Mouse (Mus musculus) stomach, postnatal 0 days (tissue): Measurements from ENCODE around the gene Myl10. TPM values are rescaled to one million over a fixed set of nuclear protein-coding genes. Genes with fewer than 3 reads are reported as not detected.
"Not testable (repeated sequence)": the region's sequence is repeated elsewhere in the genome, so short reads cannot be mapped to it uniquely, and the experiment has no call there.

Source experiments
- ATAC-seq: fragments of 200-750 bp; cut with Nextera tagmentation; 2 replicates; pipeline ENCODE4 v1.8.0; 2017; ENCODE audit not compliant: low FRiP score, low TSS enrichment
- DNase-seq: peaks from one replicate; pipeline ENCODE4 v3.0.0-alpha.2; 2016; ENCODE audit warnings: low spot score
- H3K27ac ChIP-seq: fragments of 300-500 bp; sonication (generic); replicated peaks from 2 replicates; pipeline ENCODE4 v1.5.1; 2014; ENCODE audit warnings: mild to moderate bottlenecking, control low read depth
- H3K27me3 ChIP-seq: fragments of 300-500 bp; sonication (generic); 2 replicates; pipeline ENCODE4 v1.6.1; 2014; ENCODE audit warnings: low read length; ENCODE audit not compliant: control insufficient read depth, insufficient read depth
- H3K36me3 ChIP-seq: fragments of 300-500 bp; sonication (generic); 2 replicates; pipeline ENCODE4 v1.6.1; 2014; ENCODE audit warnings: low read length, mixed read lengths; ENCODE audit not compliant: control insufficient read depth, insufficient read depth
- H3K4me1 ChIP-seq: fragments of 300-500 bp; sonication (generic); replicated peaks from 2 replicates; pipeline ENCODE4 v1.6.1; 2014; ENCODE audit warnings: antibody characterized with exemption; ENCODE audit not compliant: control insufficient read depth, insufficient read depth
- H3K4me2 ChIP-seq: fragments of 300-500 bp; sonication (generic); replicated peaks from 2 replicates; pipeline ENCODE4 v1.6.1; 2014; ENCODE audit warnings: low read depth, mild to moderate bottlenecking, control low read depth, moderate library complexity
- H3K4me3 ChIP-seq: fragments of 300-500 bp; sonication (generic); 2 replicates; pipeline ENCODE4 v1.5.1; 2014; ENCODE audit warnings: low read depth, low read length, control low read depth
- H3K9ac ChIP-seq: fragments of 300-500 bp; sonication (generic); 2 replicates; pipeline ENCODE4 v1.6.1; 2014; ENCODE audit warnings: mild to moderate bottlenecking, low read length, control low read depth, mixed read lengths
- H3K9me3 ChIP-seq: fragments of 300-500 bp; sonication (generic); 2 replicates; pipeline ENCODE4 v1.6.1; 2016; ENCODE audit warnings: low read length; ENCODE audit not compliant: control insufficient read depth
- CTCF ChIP-seq: IDR thresholded peaks from 2 replicates; pipeline ENCODE4 v1.5.1; 2016; ENCODE audit warnings: antibody characterized with exemption, low read depth, mild to moderate bottlenecking, moderate library complexity
- EP300 ChIP-seq: optimal IDR thresholded peaks from 2 replicates; pipeline ENCODE3; 2016; ENCODE audit warnings: antibody characterized with exemption
- WGBS: fragments of 180-500 bp; shearing (Covaris S2); extraction: QIAGEN DNeasy Blood & Tissue Kit; methylation state at CpG from one replicate; pipeline ENCODE4 v1.1.7; 2014; 5-methylcytosine and 5-hydroxymethylcytosine counted together
- polyA plus RNA-seq: library from polyadenylated mRNA; unstranded; fragments of >200 nt; fragmentation: Nextera tagmentation; extraction: Ambion mirVana; gene quantifications from 2 replicates; pipeline ENCODE4 v1.2.1, GENCODE M21; 2015

The Myl10 gene
- polyA plus RNA-seq, 1 experiment from 2014 or later = not detected

GRCm38 (mm10) chr5:136718656-136719055 lies 25.7 kb downstream of the Myl10 start:
- Histone ChIP-seq H3K27ac (no peak overlapping the region), H3K4me1 (no peaks in the 10 kb centered on the region), H3K9ac (no peak overlapping the region), H3K9me3 (no peaks in the 10 kb centered on the region), H3K36me3 (no peaks in the 10 kb centered on the region), H3K4me2 (no peak overlapping the region), H3K4me3 (no peak overlapping the region), H3K27me3 (no peaks in the 10 kb centered on the region)
- no peak for TF ChIP-seq EP300
- no peak for TF ChIP-seq CTCF
- DNase-seq = peak; percentile 10
- no peak for ATAC-seq
- 61% methylated on average over 8 of the region's 8 CpGs for WGBS

- Histone ChIP-seq H3K9me3 (no peaks in the 10 kb centered on the region), H3K4me2 (no peak overlapping the region), H3K27ac (no peak overlapping the region), H3K9ac (no peak overlapping the region), H3K27me3 (no peaks in the 10 kb centered on the region), H3K4me1 (no peaks in the 10 kb centered on the region), H3K36me3 (no peaks in the 10 kb centered on the region), H3K4me3 (no peak overlapping the region)
- DNase-seq (no peak), ATAC-seq (no peak)
- TF ChIP-seq CTCF (no peak), EP300 (no peak)
- 64% methylated on average over 5 of the region's 5 CpGs for WGBS
Observed at GRCm38 (mm10) chr5:136721596-136721995, 28.6 kb downstream of the Myl10 start.

- H3K27ac ChIP-seq, H3K4me1 ChIP-seq, H3K4me2 ChIP-seq, H3K36me3 ChIP-seq, ATAC-seq, H3K4me3 ChIP-seq, H3K27me3 ChIP-seq, DNase-seq, H3K9ac ChIP-seq, H3K9me3 ChIP-seq: not testable (repeated sequence)
- WGBS = 83% methylated on average over 4 of the region's 5 CpGs
Observed at GRCm38 (mm10) chr5:136726271-136726670, 33.3 kb downstream of the Myl10 start.

- no peak for ATAC-seq
- WGBS = 62% methylated on average over 6 of the region's 6 CpGs
- TF ChIP-seq EP300 (no peak), CTCF (no peak)
Observed at GRCm38 (mm10) chr5:136738918-136739317, 46.0 kb downstream of the Myl10 start.

GRCm38 (mm10) chr5:136746596-136746995 lies 53.6 kb downstream of the Myl10 start:
- H3K4me3 ChIP-seq = no peak overlapping the region
- no peaks in the 10 kb centered on the region for H3K4me1 ChIP-seq
- H3K27me3 ChIP-seq = no peaks in the 10 kb centered on the region
- no peak for ATAC-seq
- DNase-seq = no peak
- H3K9ac ChIP-seq = no peak overlapping the region
- no peak for TF ChIP-seq EP300
- TF ChIP-seq CTCF = no peak
- no peak overlapping the region for H3K27ac ChIP-seq
- H3K9me3 ChIP-seq = peaks cover 12% of the 10 kb centered on the region; the same call in 1 of the 2 replicates
- H3K36me3 ChIP-seq = no peaks in the 10 kb centered on the region
- no peak overlapping the region for H3K4me2 ChIP-seq
- 76% methylated on average over 9 of the region's 9 CpGs for WGBS

More at GRCm38 (mm10) chr5:136738918-136739317, 46.0 kb downstream of the Myl10 start:
- Histone ChIP-seq H3K9ac (no peak overlapping the region), H3K36me3 (no peaks in the 10 kb centered on the region), H3K27me3 (no peaks in the 10 kb centered on the region), H3K9me3 (no peaks in the 10 kb centered on the region), H3K4me2 (no peak overlapping the region), H3K27ac (no peak overlapping the region), H3K4me1 (no peaks in the 10 kb centered on the region), H3K4me3 (no peak overlapping the region)
- DNase-seq = no peak

Other genes starting within 250 kb of the Myl10 start
- gene Cux1, start 125.7 kb upstream of the Myl10 start, polyA plus RNA-seq = 33.7 and 36.3 TPM in 2 replicates
- gene Col26a1, start 190.1 kb downstream of the Myl10 start, polyA plus RNA-seq = 2.9 and 3.5 TPM in 2 replicates
- 26.1 and 28.4 TPM in 2 replicates for gene Ift22, start 215.0 kb downstream of the Myl10 start, polyA plus RNA-seq